Mouse (Mus musculus) cerebellum, adult 18-20 months (tissue): Measurements from ENCODE around the gene Cyp3a13.
"Not testable (repeated sequence)": the region's sequence is repeated elsewhere in the genome, so short reads cannot be mapped to it uniquely, and the experiment has no call there.

Source experiments
- DNase-seq, 2 experiments: peaks; one replicate each; pipeline ENCODE4 v3.0.0; 2021

Gene Cyp3a13

GRCm38 (mm10) chr5:137871644-137872380, 49.6 kb downstream of the Cyp3a13 start, which contains the start of gene Pilrb2:
Gene Pilrb2, minus strand, starts transcription at chr5:137871815.
- DNase-seq = not testable (repeated sequence)

- not testable (repeated sequence) for DNase-seq
These were observed 52.8 kb downstream of the Cyp3a13 start for GRCm38 (mm10) chr5:137868600-137868999.

DNA sequence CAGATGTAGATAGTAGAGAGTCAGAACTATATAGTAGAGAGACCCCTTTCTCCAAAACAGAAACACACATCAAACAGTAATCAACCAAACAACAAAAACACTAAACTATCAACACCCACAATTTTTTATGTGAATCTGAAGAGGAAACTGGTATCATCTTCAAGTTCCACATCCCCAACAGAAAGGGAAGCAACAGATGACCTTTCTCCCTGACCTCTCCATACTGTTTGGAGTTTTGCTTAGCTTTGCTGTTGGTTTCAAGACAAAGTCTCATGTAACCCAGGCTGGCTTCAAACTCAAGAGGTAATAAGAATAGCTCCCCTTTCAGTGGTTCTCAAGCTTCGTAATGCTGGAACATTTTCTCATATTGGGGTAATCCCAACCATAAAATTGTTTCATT, 57.4 kb downstream of the Cyp3a13 start:
- DNase-seq = not testable (repeated sequence)

DNA sequence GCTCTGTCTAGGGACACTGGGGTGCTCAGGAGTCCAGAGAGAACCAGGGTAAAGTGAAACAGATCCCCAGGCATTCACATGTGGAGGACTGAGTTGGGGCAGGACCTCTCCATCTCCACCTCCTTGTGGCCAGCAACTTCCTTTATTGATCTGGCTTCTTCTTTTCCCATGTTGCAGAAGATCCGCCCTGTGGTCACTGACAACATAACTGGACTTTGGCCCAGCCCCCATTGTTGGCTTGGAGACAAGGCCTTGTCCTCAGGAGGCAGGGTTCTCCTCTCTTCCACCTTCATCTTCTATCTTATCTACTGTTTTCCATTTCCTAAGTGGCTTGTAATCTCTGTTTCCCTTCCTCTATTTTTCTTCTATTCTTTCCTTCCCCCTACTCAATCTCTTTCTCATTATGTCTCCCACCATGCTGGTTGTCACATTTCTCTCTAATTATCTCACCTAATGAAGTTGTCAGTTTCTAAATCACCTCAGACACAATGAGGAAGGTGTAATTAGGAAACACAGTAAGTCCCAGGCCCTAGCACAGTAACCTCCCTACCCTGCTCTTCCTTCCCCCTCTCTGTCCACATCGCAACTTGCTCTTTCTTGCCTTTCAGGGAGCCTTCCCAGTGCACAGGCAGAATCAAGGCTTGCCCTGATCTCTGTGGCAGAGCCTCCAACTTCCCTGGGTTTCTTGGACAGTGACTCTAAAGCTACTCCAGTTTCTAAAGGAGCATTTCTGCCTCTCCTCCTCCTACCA, 63.3 kb downstream of the Cyp3a13 start, which contains the start of gene Pilrb1:
Gene Pilrb1 (minus strand): TSS at position 147 of the 751 bp plus-strand sequence.
- not testable (repeated sequence) for DNase-seq

- not testable (repeated sequence) for DNase-seq
These were observed 64.5 kb downstream of the Cyp3a13 start for GRCm38 (mm10) chr5:137856870-137857269.

- DNase-seq = not testable (repeated sequence)
These were observed 66.5 kb downstream of the Cyp3a13 start for GRCm38 (mm10) chr5:137854907-137855306.

DNA sequence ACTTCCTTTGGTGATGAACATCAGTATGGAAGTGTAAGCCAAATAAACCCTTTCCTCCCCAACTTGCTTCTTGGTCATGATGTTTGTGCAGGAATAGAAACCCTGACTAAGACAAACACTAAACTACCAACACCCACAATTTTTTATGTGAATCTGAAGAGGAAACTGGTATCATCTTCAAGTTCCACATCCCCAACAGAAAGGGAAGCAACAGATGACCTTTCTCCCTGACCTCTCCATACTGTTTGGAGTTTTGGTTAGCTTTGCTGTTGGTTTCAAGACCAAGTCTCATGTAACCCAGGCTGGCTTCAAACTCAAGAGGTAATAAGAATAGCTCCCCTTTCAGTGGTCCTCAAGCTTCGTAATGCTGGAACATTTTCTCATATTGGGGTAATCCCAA, 71.1 kb downstream of the Cyp3a13 start:
- DNase-seq = not testable (repeated sequence)
